Mouse (Mus musculus) megakaryocyte, embryonic 14.5 days (primary cell): Measurements from ENCODE around the gene Gspt1.

Experiments used
- FLI1 ChIP-seq: IDR thresholded peaks from 2 replicates; pipeline ENCODE4 v1.6.1; 2012; ENCODE audit warnings: low read length, inconsistent platforms, mixed read lengths
- GATA1 ChIP-seq: IDR thresholded peaks from 3 replicates; pipeline ENCODE4 v1.6.1; 2012; ENCODE audit warnings: mixed read lengths, low read length, inconsistent platforms, borderline replicate concordance

- no peak for TF ChIP-seq GATA1
- no peak for TF ChIP-seq FLI1
Measured at GRCm38 (mm10) chr16:11197052-11197451, 57.1 kb downstream of the Gspt1 start.
